ENCODE assay signal across 10 mouse cellular contexts in the genomic region with DNA sequence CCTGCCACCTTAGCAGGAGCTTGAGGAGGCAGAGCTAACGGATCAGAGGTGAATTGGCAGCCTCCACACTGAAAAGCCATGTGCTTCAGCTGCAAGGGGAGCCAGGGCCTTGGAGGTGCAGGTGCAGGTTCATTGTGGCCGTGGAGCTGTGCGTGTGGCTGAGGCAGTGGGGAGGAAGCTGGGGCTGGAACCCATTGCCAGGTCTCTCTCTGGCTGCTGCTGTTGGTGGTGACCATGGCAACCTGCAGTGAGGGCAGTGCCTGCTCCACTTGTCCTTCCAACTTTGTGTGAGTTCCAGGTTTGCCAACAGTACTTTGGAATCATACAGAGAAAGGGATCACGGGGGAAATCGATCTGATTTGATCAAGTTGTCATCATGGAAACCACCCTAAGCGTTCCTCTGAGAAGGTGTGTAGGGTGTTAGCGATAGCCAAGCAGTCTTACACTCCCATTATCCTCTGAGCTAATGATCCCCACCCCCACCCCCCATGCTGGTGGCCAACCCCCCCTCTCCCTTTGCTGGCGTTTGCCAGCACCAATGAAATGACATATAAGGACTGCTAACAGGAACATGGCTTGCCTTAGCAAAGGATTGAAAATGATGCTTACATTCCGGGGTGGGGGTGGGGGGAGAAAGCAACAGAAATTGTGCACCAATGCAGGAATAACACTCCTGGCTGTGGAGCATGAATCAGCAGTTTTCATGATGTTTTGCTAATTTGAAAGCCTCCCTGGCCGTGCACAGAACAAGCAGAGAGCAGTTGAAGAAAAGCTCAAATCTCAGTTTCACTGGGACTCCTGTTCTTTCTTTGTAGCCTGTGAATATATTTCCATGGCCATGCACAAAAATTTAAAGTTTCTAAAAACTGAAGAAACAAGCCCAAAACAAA.
DNase-seq lines count a peak whose midpoint lies in the region; ATAC-seq lines count a peak whose summit lies in the region.
"Had no signal": no experiment of that assay in that cellular context is flagged by ENCODE, and none has a peak within 500 bp of the region (broad histone marks: within the 10 kb centered on the region; RNA-seq: fewer than 3 reads in every experiment).

No protein-coding gene starts in this region.

- intact Hi-C loops in heart, postnatal 25 days (cut with DNase I), result loop anchor here (5.0 kb wide), 1 partner anchor 74 kb away; no protein-coding TSS in a partner anchor

- H3K36me3 ChIP-seq in forebrain, embryonic 14.5 days (ENCODE audit: control insufficient read depth, insufficient read depth, low read length), result no peaks in the 10 kb centered on the region
- no peaks in the 10 kb centered on the region for H3K36me3 ChIP-seq in forebrain, embryonic 12.5 days (replicated peaks)
- H3K36me3 ChIP-seq in megakaryocyte, embryonic 14.5 days (replicated peaks; ENCODE audit: low read length), result no peaks in the 10 kb centered on the region
- H3K36me3 ChIP-seq: heart, embryonic 10.5 days; limb, embryonic 15.5 days had no signal

- H3K4me2 ChIP-seq in forebrain, embryonic 14.5 days (ENCODE audit: low read length), result no peak overlapping the region
- no peak overlapping the region for H3K4me2 ChIP-seq in forebrain, embryonic 12.5 days
- H3K4me2 ChIP-seq: limb, embryonic 15.5 days had no signal

- H3K4me1 ChIP-seq in forebrain, embryonic 14.5 days (ENCODE audit: control insufficient read depth, insufficient read depth, low read length), result peaks cover 4% of the 10 kb centered on the region; the same call in 1 of the 2 replicates
- H3K4me1 ChIP-seq in forebrain, embryonic 12.5 days, result peaks cover 18% of the 10 kb centered on the region; the same call in 1 of the 2 replicates
- H3K4me1 ChIP-seq in megakaryocyte, embryonic 14.5 days, result peaks cover 7% of the 10 kb centered on the region

- H3K9me3 ChIP-seq in forebrain, embryonic 14.5 days (replicated peaks; ENCODE audit: control insufficient read depth, low read length), result no peaks in the 10 kb centered on the region
- H3K9me3 ChIP-seq in forebrain, embryonic 12.5 days, result no peaks in the 10 kb centered on the region
- H3K9me3 ChIP-seq in megakaryocyte, embryonic 14.5 days, result peaks cover 3% of the 10 kb centered on the region; the same call in 1 of the 2 replicates
- H3K9me3 ChIP-seq: heart, embryonic 10.5 days; limb, embryonic 15.5 days had no signal

- peak; percentile 40 for ATAC-seq in forebrain, embryonic 14.5 days
- ATAC-seq in forebrain, embryonic 12.5 days (ENCODE audit: low FRiP score), result no peak
- no peak for ATAC-seq in megakaryocyte, adult 5-6 weeks (ENCODE audit: poor library complexity, severe bottlenecking)

- DNase-seq in forebrain, embryonic 14.5 days (ENCODE audit: low spot score), result peak; percentile 31
- DNase-seq in kidney, postnatal 36 days, result peak; percentile 76 to 78
- peak; percentile 35 to 49 for DNase-seq in thymus, adult 18-20 months
- DNase-seq in heart, postnatal 25 days (ENCODE audit: low spot score), result no peak
- DNase-seq in embryo, embryonic 9.5 days (ENCODE audit: extremely low spot score), result no peak

- H3K27ac ChIP-seq in forebrain, embryonic 14.5 days (ENCODE audit: low read depth, low read length), result no peak overlapping the region
- no peak overlapping the region for H3K27ac ChIP-seq in forebrain, embryonic 12.5 days
- H3K27ac ChIP-seq: heart, embryonic 10.5 days; limb, embryonic 15.5 days had no signal

- H3K27me3 ChIP-seq in forebrain, embryonic 14.5 days (replicated peaks; ENCODE audit: control insufficient read depth, insufficient read depth, low read length), result no peaks in the 10 kb centered on the region
- H3K27me3 ChIP-seq in forebrain, embryonic 12.5 days, result no peaks in the 10 kb centered on the region
- H3K27me3 ChIP-seq in megakaryocyte, embryonic 14.5 days (replicated peaks), result peaks cover 25% of the 10 kb centered on the region
- H3K27me3 ChIP-seq: limb, embryonic 15.5 days had no signal

- H3K9ac ChIP-seq in forebrain, embryonic 14.5 days (ENCODE audit: low read length), result no peak overlapping the region
- H3K9ac ChIP-seq in forebrain, embryonic 12.5 days, result no peak overlapping the region
- H3K9ac ChIP-seq: limb, embryonic 15.5 days had no signal

- no peak overlapping the region for H3K4me3 ChIP-seq in forebrain, embryonic 14.5 days (ENCODE audit: low read depth, low read length)
- no peak overlapping the region for H3K4me3 ChIP-seq in forebrain, embryonic 12.5 days (replicated peaks)
- peak overlapping the region; percentile 25 for H3K4me3 ChIP-seq in megakaryocyte, embryonic 14.5 days (replicated peaks)
- H3K4me3 ChIP-seq: heart, embryonic 10.5 days; limb, embryonic 15.5 days had no signal

- 40% methylated on average over 10 of the region's 10 CpGs for WGBS in forebrain, embryonic 14.5 days
- WGBS in forebrain, embryonic 12.5 days, result 41% methylated on average over 10 of the region's 10 CpGs

Comparison
In these comparisons a context has a peak if more than half of its experiments do, and no peak if none do; other contexts are left out.
1. DNase-seq: peak in forebrain, embryonic 14.5 days (single experiment), kidney, postnatal 36 days (2 of 2) and thymus, adult 18-20 months (2 of 2); none in heart, postnatal 25 days (single experiment) and embryo, embryonic 9.5 days (single experiment).